Mouse (Mus musculus) neural tube, embryonic 12.5 days (tissue): ENCODE results near the gene Zfp616. TPM values are rescaled to one million over a fixed set of nuclear protein-coding genes. Genes with fewer than 3 reads are reported as not detected.

Experiments
- ATAC-seq: fragments of 200-750 bp; cut with Nextera tagmentation; 2 replicates; pipeline ENCODE4 v1.8.0; 2017; ENCODE audit warnings: low read depth, mild to moderate bottlenecking, moderate TSS enrichment, moderate library complexity; ENCODE audit not compliant: low FRiP score
- H3K27ac ChIP-seq: fragments of 300-500 bp; sonication (generic); 2 replicates; pipeline ENCODE4 v1.5.1; 2016
- H3K27me3 ChIP-seq: fragments of 300-500 bp; sonication (generic); replicated peaks from 2 replicates; pipeline ENCODE4 v1.6.1; 2016; ENCODE audit warnings: mild to moderate bottlenecking
- H3K36me3 ChIP-seq: fragments of 300-500 bp; sonication (generic); 2 replicates; pipeline ENCODE4 v1.6.1; 2016; ENCODE audit warnings: mild to moderate bottlenecking
- H3K4me1 ChIP-seq: fragments of 300-500 bp; sonication (generic); 2 replicates; pipeline ENCODE4 v1.6.1; 2016
- H3K4me2 ChIP-seq: fragments of 300-500 bp; sonication (generic); replicated peaks from 2 replicates; pipeline ENCODE4 v1.6.1; 2016; ENCODE audit warnings: mild to moderate bottlenecking
- H3K4me3 ChIP-seq: fragments of 300-500 bp; sonication (generic); 2 replicates; pipeline ENCODE4 v1.5.1; 2016
- H3K9ac ChIP-seq: fragments of 300-500 bp; sonication (generic); 2 replicates; pipeline ENCODE4 v1.6.1; 2016; ENCODE audit warnings: mild to moderate bottlenecking
- H3K9me3 ChIP-seq: fragments of 300-500 bp; sonication (generic); 2 replicates; pipeline ENCODE4 v1.6.1; 2016; ENCODE audit warnings: mild to moderate bottlenecking
- WGBS: fragments of 180-500 bp; shearing (Covaris S2); methylation state at CpG from one replicate; pipeline ENCODE4 v1.1.7; 2016; 5-methylcytosine and 5-hydroxymethylcytosine counted together
- polyA plus RNA-seq: library from polyadenylated mRNA; unstranded; fragments of >200 nt; fragmentation: Nextera tagmentation; extraction: Ambion mirVana; gene quantifications from 2 replicates; pipeline ENCODE4 v1.2.1, GENCODE M21; 2016

Gene Zfp616
- polyA plus RNA-seq: not detected in 2 replicates

DNA sequence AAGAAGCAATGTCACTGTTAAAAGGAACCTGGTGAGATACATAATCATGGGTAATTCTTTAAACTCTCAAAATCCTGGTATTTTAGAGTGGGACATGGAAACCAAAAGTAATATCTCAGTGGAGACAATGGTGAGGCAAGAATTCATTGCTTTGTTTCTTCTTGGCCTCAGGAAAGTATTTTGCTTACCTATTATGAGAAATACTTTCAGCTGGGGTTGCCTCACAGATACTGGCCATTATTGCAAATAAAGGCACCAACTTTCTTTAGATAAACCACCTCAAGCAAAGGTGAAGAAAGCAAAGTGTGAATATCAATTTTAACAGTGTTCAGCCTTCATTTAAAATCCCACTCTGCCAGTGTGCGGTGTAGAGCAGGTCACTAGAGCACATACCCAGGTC lies at the start of gene Zfp616:
Gene Zfp616, plus strand, starts transcription at position 301 of the 400 bp plus-strand sequence.
- H3K4me3 ChIP-seq: no peak within 1 kb of the TSS
- H3K36me3 ChIP-seq: no peaks in the 10 kb centered on the region
- no peak for ATAC-seq
- 94% methylated on average over 1 of the region's 1 CpGs for WGBS
- H3K4me2 ChIP-seq: no peak within 1 kb of the TSS
- no peaks in the 10 kb centered on the region for H3K4me1 ChIP-seq
- H3K9ac ChIP-seq: no peak within 1 kb of the TSS
- no peak within 1 kb of the TSS for H3K27ac ChIP-seq
- peaks cover 15% of the 10 kb centered on the region; the same call in 1 of the 2 replicates for H3K9me3 ChIP-seq
- H3K27me3 ChIP-seq: no peaks in the 10 kb centered on the region

- Histone ChIP-seq H3K4me2 (no peak overlapping the region), H3K4me1 (no peaks in the 10 kb centered on the region), H3K36me3 (no peaks in the 10 kb centered on the region), H3K27ac (no peak overlapping the region), H3K9ac (no peak overlapping the region), H3K27me3 (no peaks in the 10 kb centered on the region), H3K4me3 (no peak overlapping the region), H3K9me3 (peaks cover 32% of the 10 kb centered on the region)
- no peak for ATAC-seq
- WGBS: 72% methylated on average over 3 of the region's 3 CpGs
Measured at GRCm38 (mm10) chr11:74051347-74051746, 18.4 kb upstream of the Zfp616 start.

DNA sequence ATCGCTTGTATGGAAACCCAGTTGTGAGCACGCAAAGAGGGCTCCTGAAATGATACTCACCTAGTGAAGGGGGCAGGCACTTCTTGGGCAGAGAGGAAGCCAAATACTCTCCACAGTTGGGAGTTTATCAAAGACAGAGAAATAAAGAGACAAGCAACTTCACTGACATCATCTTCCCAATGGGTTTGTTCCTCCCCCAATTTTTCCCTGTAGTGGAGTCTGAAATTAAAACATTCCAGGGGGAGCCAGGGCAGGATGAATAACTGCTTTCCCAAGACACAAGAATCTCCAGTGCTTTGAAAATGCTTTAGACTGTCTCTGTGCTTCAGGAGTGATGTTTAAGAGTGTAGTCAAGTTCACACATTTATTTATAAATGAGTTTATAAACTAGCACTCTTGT lies 13.3 kb upstream of the Zfp616 start, which contains the start of the genes Olfr139 and Olfr399:
Gene Olfr139, minus strand, starts transcription at position 101 of the 400 bp plus-strand sequence.
Gene Olfr399, minus strand, starts transcription at position 165 of the 400 bp plus-strand sequence.
- H3K36me3 ChIP-seq: no peaks in the 10 kb centered on the region
- H3K4me2 ChIP-seq: no peak within 1 kb of the TSS
- no peak for ATAC-seq
- no peak within 1 kb of the TSS for H3K9ac ChIP-seq
- peaks cover 36% of the 10 kb centered on the region for H3K9me3 ChIP-seq
- H3K27ac ChIP-seq: no peak within 1 kb of the TSS
- no peaks in the 10 kb centered on the region for H3K27me3 ChIP-seq
- no peak within 1 kb of the TSS for H3K4me3 ChIP-seq
- 79% methylated on average over 2 of the region's 2 CpGs for WGBS
- H3K4me1 ChIP-seq: no peaks in the 10 kb centered on the region

DNA sequence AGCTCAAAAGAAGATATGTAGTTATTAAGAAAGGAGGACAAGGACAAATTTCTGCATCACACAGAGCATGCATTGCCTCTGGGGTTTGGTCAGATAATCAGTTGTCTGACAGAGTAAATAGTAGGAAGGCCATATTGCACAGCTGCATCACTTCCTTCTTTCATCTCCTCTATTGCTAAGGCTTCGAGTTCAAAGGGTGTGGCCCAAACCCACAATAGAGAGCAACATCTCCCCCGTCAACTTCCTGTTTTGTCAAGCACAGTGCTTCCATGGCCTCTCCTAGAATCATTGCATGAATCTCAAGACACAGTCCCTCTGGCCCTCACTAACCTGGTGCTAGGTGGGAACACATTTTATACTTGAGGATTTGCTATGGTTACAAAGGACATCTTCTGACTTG lies 31.0 kb downstream of the Zfp616 start:
- peaks cover 23% of the 10 kb centered on the region for H3K9me3 ChIP-seq

GRCm38 (mm10) chr11:74101507-74101906 lies 31.8 kb downstream of the Zfp616 start:
- no peaks in the 10 kb centered on the region for H3K27me3 ChIP-seq
- H3K27ac ChIP-seq: no peak overlapping the region
- WGBS: 53% methylated on average over 2 of the region's 2 CpGs
- H3K4me1 ChIP-seq: no peaks in the 10 kb centered on the region
- H3K4me3 ChIP-seq: no peak overlapping the region
- no peak overlapping the region for H3K4me2 ChIP-seq
- H3K9me3 ChIP-seq: peaks cover 24% of the 10 kb centered on the region
- no peak for ATAC-seq
- no peak overlapping the region for H3K9ac ChIP-seq
- no peaks in the 10 kb centered on the region for H3K36me3 ChIP-seq

More for the DNA sequence above, 31.0 kb downstream of the Zfp616 start:
- no peaks in the 10 kb centered on the region for H3K4me1 ChIP-seq
- no peaks in the 10 kb centered on the region for H3K36me3 ChIP-seq
- no peaks in the 10 kb centered on the region for H3K27me3 ChIP-seq
- no peak for ATAC-seq
- no peak overlapping the region for H3K4me3 ChIP-seq
- no peak overlapping the region for H3K4me2 ChIP-seq
- 81% methylated on average over 2 of the region's 2 CpGs for WGBS
- no peak overlapping the region for H3K9ac ChIP-seq
- no peak overlapping the region for H3K27ac ChIP-seq

GRCm38 (mm10) chr11:74105066-74105465 lies 35.3 kb downstream of the Zfp616 start:
- Histone ChIP-seq H3K9ac (no peak overlapping the region), H3K27ac (no peak overlapping the region), H3K9me3 (peaks cover 29% of the 10 kb centered on the region), H3K4me2 (no peak overlapping the region), H3K4me1 (no peaks in the 10 kb centered on the region), H3K27me3 (no peaks in the 10 kb centered on the region), H3K36me3 (no peaks in the 10 kb centered on the region), H3K4me3 (no peak overlapping the region)
- ATAC-seq: no peak
- WGBS: 39% methylated on average over 5 of the region's 5 CpGs

GRCm38 (mm10) chr11:74113412-74113811 lies 43.7 kb downstream of the Zfp616 start, which contains the start of gene Olfr401:
Gene Olfr401, plus strand, starts transcription at chr11:74113712.
- H3K9ac ChIP-seq: no peak within 1 kb of the TSS
- H3K4me3 ChIP-seq: no peak within 1 kb of the TSS

More at GRCm38 (mm10) chr11:74113412-74113811, 43.7 kb downstream of the Zfp616 start, which contains the start of gene Olfr401:
- H3K4me2 ChIP-seq: no peak within 1 kb of the TSS
- H3K27me3 ChIP-seq: no peaks in the 10 kb centered on the region
- H3K4me1 ChIP-seq: no peaks in the 10 kb centered on the region
- H3K36me3 ChIP-seq: no peaks in the 10 kb centered on the region
- no peak within 1 kb of the TSS for H3K27ac ChIP-seq
- H3K9me3 ChIP-seq: peaks cover 31% of the 10 kb centered on the region
- no peak for ATAC-seq

Other genes with a start within 250 kb of the Zfp616 start
- not detected in 2 replicates for gene Olfr393, start 218.5 kb upstream of the Zfp616 start, polyA plus RNA-seq
- not detected in 2 replicates for gene Olfr394, start 179.2 kb upstream of the Zfp616 start, polyA plus RNA-seq
- gene Olfr395, start 160.7 kb upstream of the Zfp616 start, polyA plus RNA-seq: not detected in 2 replicates
- gene Olfr23, start 133.3 kb upstream of the Zfp616 start, polyA plus RNA-seq: not detected in 2 replicates
- not detected in 2 replicates for gene Olfr397, start 109.1 kb upstream of the Zfp616 start, polyA plus RNA-seq
- gene Olfr398, start 79.5 kb upstream of the Zfp616 start, polyA plus RNA-seq: not detected in 2 replicates
- not detected in 2 replicates for gene Olfr139, start 13.4 kb upstream of the Zfp616 start, polyA plus RNA-seq
- gene Olfr399, start 13.3 kb upstream of the Zfp616 start, polyA plus RNA-seq: not detected in 2 replicates
- not detected in 2 replicates for gene Olfr401, start 43.8 kb downstream of the Zfp616 start, polyA plus RNA-seq
- gene Olfr402, start 83.6 kb downstream of the Zfp616 start, polyA plus RNA-seq: not detected in 2 replicates
- not detected in 2 replicates for gene Olfr403, start 116.3 kb downstream of the Zfp616 start, polyA plus RNA-seq
- gene Olfr43, start 141.4 kb downstream of the Zfp616 start, polyA plus RNA-seq: not detected in 2 replicates
- gene Olfr406, start 189.9 kb downstream of the Zfp616 start, polyA plus RNA-seq: not detected in 2 replicates
- gene Olfr59, start 213.8 kb downstream of the Zfp616 start, polyA plus RNA-seq: not detected in 2 replicates